Mouse (Mus musculus): ENCODE results near the gene Cd81.
A peak's percentile ranks its signal among the peaks of the same experiment; 100 is the strongest.

DNA sequence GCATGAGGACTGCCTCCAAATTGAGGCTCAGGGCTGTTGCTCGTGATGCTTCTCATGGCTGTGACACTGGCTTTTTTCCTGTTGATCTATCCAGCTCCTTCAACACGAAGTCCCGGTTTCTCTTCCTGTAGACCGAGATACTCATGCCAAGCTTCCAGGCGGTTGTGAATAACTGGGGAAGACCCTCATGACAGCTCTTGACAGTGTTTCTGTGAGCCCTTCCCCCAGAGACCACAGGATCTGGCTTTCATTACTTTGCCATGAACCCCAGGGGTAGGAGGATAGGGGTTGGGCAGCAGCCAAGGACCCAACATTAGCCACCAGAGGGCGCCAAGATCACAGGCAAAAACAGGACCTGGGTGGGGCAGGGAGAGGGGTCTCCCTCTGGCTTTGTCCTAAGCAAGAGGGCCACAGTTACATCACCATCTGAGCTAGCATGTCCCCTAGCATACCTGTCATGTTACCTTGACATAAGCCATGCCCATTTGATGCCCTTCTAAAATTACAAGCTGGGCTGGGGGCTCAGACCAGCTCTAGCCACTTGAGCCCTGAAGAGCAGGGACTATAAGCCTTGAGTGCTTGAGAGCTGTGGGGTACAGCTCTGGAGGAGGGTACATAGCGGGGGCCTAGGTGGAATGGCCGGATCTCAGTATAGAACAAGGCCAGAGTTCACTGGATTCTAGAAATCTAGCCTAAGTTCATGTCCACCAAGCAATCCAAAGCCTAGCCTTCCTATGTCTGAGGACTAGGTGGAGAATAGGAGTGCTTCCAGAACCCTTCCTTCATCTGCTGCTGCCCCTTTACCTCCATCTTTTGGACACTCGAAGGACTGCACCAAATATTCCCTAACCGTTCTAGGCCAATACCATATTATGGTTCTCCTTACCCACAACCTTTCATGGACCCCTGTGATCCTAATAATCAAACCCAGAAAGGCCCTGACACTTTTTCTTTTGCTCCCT lies 42.3 kb downstream of the Cd81 start, which contains the start of gene Trpm5:
- peak; percentile 90 for TF ChIP-seq CTCF (IDR thresholded peaks at IDR 0.05; ENCODE audit: low read depth)
- TF ChIP-seq EP300 (IDR thresholded peaks at IDR 0.05; ENCODE audit: low read depth): no peak

Data from heart, postnatal 0 days (tissue).